Mouse (Mus musculus) liver, embryonic 14.5 days (tissue): ENCODE data around the gene Acp7. TPM values are rescaled to one million over a fixed set of nuclear protein-coding genes. Genes with fewer than 3 reads are reported as not detected.
A peak's percentile ranks its signal among the peaks of the same experiment; 100 is the strongest.

ENCODE experiments used
- ATAC-seq: fragments of 200-750 bp; cut with Nextera tagmentation; 2 replicates; pipeline ENCODE4 v1.8.0; 2017; ENCODE audit warnings: moderate number of reproducible peaks, mild to moderate bottlenecking, moderate library complexity; ENCODE audit not compliant: insufficient read depth
- DNase-seq, 3 experiments: peaks; one replicate each; pipeline ENCODE4 v3.0.0-alpha.2; 2012 to 2013; ENCODE audit warnings: low read depth in 3 of 3, low spot score in 3 of 3
- H3K27ac ChIP-seq: fragments of 300-500 bp; sonication (generic); 2 replicates; pipeline ENCODE4 v1.5.1; 2014; ENCODE audit warnings: moderate library complexity, mild to moderate bottlenecking, control low read depth, inconsistent platforms
- H3K27me3 ChIP-seq: fragments of 300-500 bp; sonication (generic); 2 replicates; pipeline ENCODE4 v1.6.1; 2014; ENCODE audit warnings: mild to moderate bottlenecking, low read length, moderate library complexity; ENCODE audit not compliant: control insufficient read depth, insufficient read depth
- H3K36me3 ChIP-seq: fragments of 300-500 bp; sonication (generic); replicated peaks from 2 replicates; pipeline ENCODE4 v1.6.1; 2014; ENCODE audit warnings: low read depth; ENCODE audit not compliant: control insufficient read depth, insufficient read depth
- H3K4me1 ChIP-seq, 2 experiments: fragments of 200-500 bp in 1 of 2; fragments of 300-500 bp in 1 of 2; sonication (generic) in 1 of 2; replicated peaks; 2 replicates each; pipeline ENCODE4 v1.6.1; 2012 to 2014; ENCODE audit warnings: antibody characterized with exemption in 1 of 2, inconsistent platforms in 1 of 2, low read length in 1 of 2; ENCODE audit not compliant: control insufficient read depth in 2 of 2, insufficient read depth in 2 of 2
- H3K4me2 ChIP-seq: fragments of 300-500 bp; sonication (generic); 2 replicates; pipeline ENCODE4 v1.6.1; 2014; ENCODE audit warnings: low read depth, mild to moderate bottlenecking, control low read depth, moderate library complexity
- H3K4me3 ChIP-seq, 2 experiments: fragments of 200-500 bp in 1 of 2; fragments of 300-500 bp in 1 of 2; sonication (generic) in 1 of 2; 2 replicates each; pipeline ENCODE4 v1.5.1; 2012 to 2014; ENCODE audit warnings: low read depth in 2 of 2, low read length in 2 of 2, mild to moderate bottlenecking in 2 of 2, control low read depth in 1 of 2, inconsistent platforms in 1 of 2, moderate library complexity in 1 of 2; ENCODE audit not compliant: insufficient read depth in 1 of 2
- H3K9ac ChIP-seq: fragments of 300-500 bp; sonication (generic); replicated peaks from 2 replicates; pipeline ENCODE4 v1.6.1; 2014; ENCODE audit warnings: mild to moderate bottlenecking, control low read depth, moderate library complexity
- H3K9me3 ChIP-seq: fragments of 300-500 bp; sonication (generic); 2 replicates; pipeline ENCODE4 v1.6.1; 2016; ENCODE audit warnings: low read length, mixed read lengths; ENCODE audit not compliant: control insufficient read depth
- CTCF ChIP-seq: IDR thresholded peaks from 2 replicates; pipeline ENCODE4 v1.5.1; 2016; ENCODE audit warnings: antibody characterized with exemption, low read depth, control low read depth
- EP300 ChIP-seq: IDR thresholded peaks from 2 replicates; pipeline ENCODE4 v1.6.1; 2016; ENCODE audit warnings: antibody characterized with exemption, low read depth
- WGBS: fragments of 180-500 bp; shearing (Covaris S2); extraction: QIAGEN DNeasy Blood & Tissue Kit; methylation state at CpG from one replicate; pipeline ENCODE4 v1.1.7; 2014; ENCODE audit not compliant: insufficient replicate concordance; 5-methylcytosine and 5-hydroxymethylcytosine counted together
- polyA plus RNA-seq, 2 experiments: library from polyadenylated mRNA; depleted of rRNA in 1 of 2; stranded (reverse) in 1 of 2; unstranded in 1 of 2; fragments of >200 nt; fragmentation: Nextera tagmentation in 1 of 2; extraction: Ambion mirVana in 1 of 2; gene quantifications; 2 replicates each; pipeline versions ENCODE4 v1.2.1 to v1.2.3; 2012 to 2014

Gene Acp7
- polyA plus RNA-seq, 2 experiments = not detected

- Histone ChIP-seq H3K4me1 (peaks cover 78 to 87% of the 10 kb centered on the region in 2 experiments), H3K9me3 (no peaks in the 10 kb centered on the region), H3K4me2 (peak overlapping the region; percentile 58), H3K4me3 (peak overlapping the region in 1 of 2 experiments; percentile 17; a peak in 1 of 4 replicates), H3K27me3 (no peaks in the 10 kb centered on the region), H3K27ac (peak overlapping the region; percentile 61), H3K36me3 (no peaks in the 10 kb centered on the region; the same call in 1 of the 2 replicates), H3K9ac (peak overlapping the region; percentile 36)
- DNase-seq (peak in 1 of 3 experiments; percentile 71), ATAC-seq (peak; percentile 75)
- TF ChIP-seq CTCF (no peak), EP300 (no peak)
- 36% methylated on average over 5 of the region's 5 CpGs for WGBS
These were observed 54.7 kb downstream of the Acp7 start for GRCm38 (mm10) chr7:28576271-28576914.

- Histone ChIP-seq H3K4me3 (no peak overlapping the region), H3K27ac (peak overlapping the region; percentile 16), H3K9me3 (no peaks in the 10 kb centered on the region), H3K27me3 (no peaks in the 10 kb centered on the region), H3K9ac (no peak overlapping the region; the same call in 1 of the 2 replicates), H3K36me3 (no peaks in the 10 kb centered on the region), H3K4me2 (peak overlapping the region; percentile 58), H3K4me1 (peaks cover 70 to 83% of the 10 kb centered on the region in 2 experiments)
- DNase-seq = peak in 2 of 3 experiments; percentile 40 to 49
- TF ChIP-seq EP300 = peak; percentile 66
- TF ChIP-seq CTCF = no peak
- WGBS = 30% methylated on average over 11 of the region's 11 CpGs
- ATAC-seq = peak; percentile 38
These were observed 55.5 kb downstream of the Acp7 start for GRCm38 (mm10) chr7:28575597-28575996.

GRCm38 (mm10) chr7:28573236-28573635, 57.9 kb downstream of the Acp7 start:
- no peak overlapping the region for H3K4me2 ChIP-seq
- 75% methylated on average over 3 of the region's 3 CpGs for WGBS
- H3K27ac ChIP-seq = no peak overlapping the region
- H3K4me3 ChIP-seq = no peak overlapping the region
- H3K9me3 ChIP-seq = no peaks in the 10 kb centered on the region
- DNase-seq (no peak), ATAC-seq (no peak)
- no peaks in the 10 kb centered on the region for H3K36me3 ChIP-seq
- H3K9ac ChIP-seq = no peak overlapping the region
- peaks cover 48 to 60% of the 10 kb centered on the region in 2 experiments for H3K4me1 ChIP-seq
- no peaks in the 10 kb centered on the region for H3K27me3 ChIP-seq
- TF ChIP-seq CTCF (no peak), EP300 (no peak)

- no peak overlapping the region for H3K4me3 ChIP-seq
- ATAC-seq = no peak
- no peak overlapping the region for H3K9ac ChIP-seq
- H3K27ac ChIP-seq = no peak overlapping the region
- TF ChIP-seq CTCF = no peak
- TF ChIP-seq EP300 = no peak
- H3K27me3 ChIP-seq = no peaks in the 10 kb centered on the region
- H3K4me1 ChIP-seq = peaks cover 45 to 55% of the 10 kb centered on the region in 2 experiments
- no peaks in the 10 kb centered on the region for H3K9me3 ChIP-seq
- no peak for DNase-seq
- H3K4me2 ChIP-seq = no peak overlapping the region
- peaks cover 4% of the 10 kb centered on the region for H3K36me3 ChIP-seq
- WGBS = 62% methylated on average over 5 of the region's 5 CpGs
These were observed 58.4 kb downstream of the Acp7 start for GRCm38 (mm10) chr7:28572689-28573088.

GRCm38 (mm10) chr7:28570982-28571682, 60.0 kb downstream of the Acp7 start:
- Histone ChIP-seq H3K9ac (no peak overlapping the region), H3K9me3 (no peaks in the 10 kb centered on the region), H3K27ac (no peak overlapping the region), H3K4me3 (no peak overlapping the region), H3K4me1 (peaks cover 29 to 39% of the 10 kb centered on the region in 2 experiments), H3K27me3 (no peaks in the 10 kb centered on the region), H3K36me3 (peaks cover 15% of the 10 kb centered on the region), H3K4me2 (no peak overlapping the region)
- no peak for DNase-seq
- WGBS = 54% methylated on average over 5 of the region's 5 CpGs
- no peak for ATAC-seq
- TF ChIP-seq EP300 (no peak), CTCF (no peak)
